Mouse (Mus musculus) midbrain, embryonic 16.5 days (tissue): Measurements from ENCODE around the gene Fam69b. TPM values are rescaled to one million over a fixed set of nuclear protein-coding genes. Genes with fewer than 3 reads are reported as not detected.

Source experiments
- ATAC-seq: fragments of 200-750 bp; cut with Nextera tagmentation; 2 replicates; pipeline ENCODE4 v1.8.0; 2017; ENCODE audit warnings: moderate TSS enrichment
- H3K27ac ChIP-seq: fragments of 300-500 bp; sonication (generic); 2 replicates; pipeline ENCODE4 v1.5.1; 2014; ENCODE audit warnings: mild to moderate bottlenecking, low read length, mixed read lengths
- H3K27me3 ChIP-seq: fragments of 300-500 bp; sonication (generic); 2 replicates; pipeline ENCODE4 v1.6.1; 2014; ENCODE audit warnings: low read depth, low read length, mixed read lengths; ENCODE audit not compliant: control insufficient read depth, insufficient read depth
- H3K36me3 ChIP-seq: fragments of 300-500 bp; sonication (generic); 2 replicates; pipeline ENCODE4 v1.6.1; 2014; ENCODE audit warnings: mild to moderate bottlenecking, low read length, moderate library complexity, mixed read lengths; ENCODE audit not compliant: control insufficient read depth, insufficient read depth
- H3K4me1 ChIP-seq: fragments of 300-500 bp; sonication (generic); 2 replicates; pipeline ENCODE4 v1.6.1; 2014; ENCODE audit warnings: mild to moderate bottlenecking, low read length, mixed read lengths; ENCODE audit not compliant: control insufficient read depth, insufficient read depth
- H3K4me2 ChIP-seq: fragments of 300-500 bp; sonication (generic); 2 replicates; pipeline ENCODE4 v1.6.1; 2014; ENCODE audit warnings: mild to moderate bottlenecking, low read length, mixed read lengths
- H3K4me3 ChIP-seq: fragments of 300-500 bp; sonication (generic); 2 replicates; pipeline ENCODE4 v1.5.1; 2014; ENCODE audit warnings: low read depth, mild to moderate bottlenecking, low read length, moderate library complexity, mixed read lengths
- H3K9ac ChIP-seq: fragments of 300-500 bp; sonication (generic); 2 replicates; pipeline ENCODE4 v1.6.1; 2014; ENCODE audit warnings: low read depth, low read length, mixed read lengths
- H3K9me3 ChIP-seq: fragments of 300-500 bp; sonication (generic); replicated peaks from 2 replicates; pipeline ENCODE4 v1.6.1; 2014; ENCODE audit warnings: mild to moderate bottlenecking, low read length, mixed read lengths; ENCODE audit not compliant: control insufficient read depth, poor library complexity, severe bottlenecking
- WGBS: fragments of 180-500 bp; shearing (Covaris S2); extraction: QIAGEN DNeasy Blood & Tissue Kit; methylation state at CpG from one replicate; pipeline ENCODE4 v1.1.7; 2014; 5-methylcytosine and 5-hydroxymethylcytosine counted together
- polyA plus RNA-seq: library from polyadenylated mRNA; unstranded; fragments of >200 nt; fragmentation: Nextera tagmentation; extraction: Ambion mirVana; gene quantifications from 2 replicates; pipeline ENCODE4 v1.2.1, GENCODE M21; 2015

Fam69b gene
- 153 and 155 TPM in 2 replicates for polyA plus RNA-seq

DNA sequence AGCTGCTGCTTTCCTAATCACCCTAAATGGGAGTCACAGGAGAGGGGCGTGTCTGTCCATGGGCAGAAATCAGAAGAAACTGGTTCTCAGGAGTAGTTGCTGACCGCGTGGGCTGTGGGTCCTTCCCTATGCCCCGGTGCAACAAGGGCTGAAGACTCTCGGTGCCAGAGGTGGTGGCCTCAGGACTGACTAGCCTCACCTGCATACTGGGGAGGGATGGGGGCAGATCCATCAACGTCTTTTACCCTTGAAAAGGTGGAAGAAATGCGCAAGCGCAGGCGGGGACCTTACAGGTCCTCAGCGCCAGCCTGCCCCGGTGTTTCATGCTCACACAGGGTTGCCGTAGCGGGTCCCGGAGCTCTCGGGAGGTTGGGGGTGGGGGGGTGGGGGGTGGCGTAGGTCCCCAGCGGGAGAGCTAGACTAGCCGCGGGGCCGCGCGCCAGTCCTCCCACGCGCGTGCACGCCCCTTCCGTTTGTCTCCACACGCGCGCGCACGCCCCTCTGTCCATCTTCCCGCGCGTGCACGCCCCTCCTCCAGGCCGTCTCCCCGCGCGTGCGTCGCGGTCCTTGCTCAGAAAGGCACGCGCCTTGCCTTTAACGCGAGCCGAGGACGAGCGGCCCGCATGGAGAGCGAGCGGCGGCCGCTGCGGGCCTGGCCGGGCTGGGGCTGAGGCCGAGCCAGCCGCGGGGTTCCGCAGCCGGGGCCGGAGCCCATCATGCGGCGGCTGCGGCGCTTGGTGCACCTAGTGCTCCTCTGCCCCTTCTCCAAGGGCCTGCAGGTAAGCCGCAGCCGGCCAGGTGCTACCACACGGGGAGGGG, at the start of gene Fam69b:
Gene Fam69b, plus strand, starts transcription at position 537 of the 819 bp plus-strand sequence.
- H3K9ac ChIP-seq = peak within 1 kb of the TSS; percentile 99
- ATAC-seq = peak; percentile 78
- H3K27me3 ChIP-seq = no peaks in the 10 kb centered on the region
- peak within 1 kb of the TSS; percentile 90 for H3K4me3 ChIP-seq
- WGBS = under 1% methylated on average over 58 of the region's 70 CpGs
- H3K4me2 ChIP-seq = peak within 1 kb of the TSS; percentile 100
- H3K4me1 ChIP-seq = peaks cover 42% of the 10 kb centered on the region
- H3K36me3 ChIP-seq = no peaks in the 10 kb centered on the region
- peak within 1 kb of the TSS; percentile 93 for H3K27ac ChIP-seq
- no peaks in the 10 kb centered on the region for H3K9me3 ChIP-seq

DNA sequence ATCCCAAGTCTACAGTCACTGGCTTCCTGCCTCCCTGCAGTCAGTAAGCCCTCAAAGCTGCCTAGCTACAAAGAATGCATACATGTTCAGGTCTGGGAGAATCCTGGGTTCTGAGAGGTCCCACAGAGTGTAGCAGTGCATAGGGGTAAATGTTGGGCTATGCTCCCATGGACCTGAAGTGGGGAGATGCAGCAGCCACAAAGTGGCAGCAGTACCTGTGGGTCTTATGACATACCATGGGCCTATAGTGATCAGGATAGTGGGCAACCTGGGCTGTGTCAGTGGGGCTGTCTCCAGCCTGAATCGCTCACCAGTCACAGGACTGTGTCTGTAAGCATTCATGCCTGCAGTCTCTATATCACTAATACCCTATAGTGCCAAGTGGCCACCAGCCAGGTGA, 48.5 kb upstream of the Fam69b start, which contains the start of gene Egfl7:
Gene Egfl7, plus strand, starts transcription at position 301 of the 400 bp plus-strand sequence.
- WGBS = 94% methylated on average over 1 of the region's 1 CpGs
- Histone ChIP-seq H3K4me2 (no peak within 1 kb of the TSS), H3K9me3 (no peaks in the 10 kb centered on the region), H3K27me3 (no peaks in the 10 kb centered on the region), H3K4me1 (no peaks in the 10 kb centered on the region), H3K27ac (no peak within 1 kb of the TSS), H3K4me3 (no peak within 1 kb of the TSS), H3K36me3 (no peaks in the 10 kb centered on the region), H3K9ac (no peak within 1 kb of the TSS; the same call in 1 of the 2 replicates)
- ATAC-seq = no peak

DNA sequence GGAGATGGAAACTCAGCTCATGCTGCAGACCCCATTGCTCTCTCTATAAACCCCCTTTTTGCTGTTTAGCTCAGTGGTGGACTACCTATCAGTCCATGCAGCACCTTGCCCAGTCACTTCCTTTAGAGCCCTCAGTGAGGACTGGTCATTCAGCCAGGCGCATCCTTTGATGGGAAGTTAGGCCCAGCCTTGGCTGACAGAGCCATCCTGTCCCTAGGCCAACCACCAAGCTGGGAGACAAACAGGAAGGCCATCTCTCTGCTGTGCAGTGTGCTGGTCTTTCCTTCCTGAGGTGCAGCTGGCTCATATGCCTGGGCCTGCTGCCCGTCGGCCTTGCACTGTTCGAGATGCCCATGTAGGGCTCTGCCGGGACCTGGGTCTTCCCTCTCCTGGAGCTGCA, 47.5 kb upstream of the Fam69b start:
- no peak for ATAC-seq
- no peak overlapping the region for H3K4me3 ChIP-seq
- H3K4me1 ChIP-seq = no peaks in the 10 kb centered on the region
- 96% methylated on average over 5 of the region's 5 CpGs for WGBS
- no peak overlapping the region for H3K27ac ChIP-seq
- H3K27me3 ChIP-seq = no peaks in the 10 kb centered on the region
- no peaks in the 10 kb centered on the region for H3K36me3 ChIP-seq
- no peaks in the 10 kb centered on the region for H3K9me3 ChIP-seq
- no peak overlapping the region; the same call in 1 of the 2 replicates for H3K9ac ChIP-seq
- no peak overlapping the region for H3K4me2 ChIP-seq

DNA sequence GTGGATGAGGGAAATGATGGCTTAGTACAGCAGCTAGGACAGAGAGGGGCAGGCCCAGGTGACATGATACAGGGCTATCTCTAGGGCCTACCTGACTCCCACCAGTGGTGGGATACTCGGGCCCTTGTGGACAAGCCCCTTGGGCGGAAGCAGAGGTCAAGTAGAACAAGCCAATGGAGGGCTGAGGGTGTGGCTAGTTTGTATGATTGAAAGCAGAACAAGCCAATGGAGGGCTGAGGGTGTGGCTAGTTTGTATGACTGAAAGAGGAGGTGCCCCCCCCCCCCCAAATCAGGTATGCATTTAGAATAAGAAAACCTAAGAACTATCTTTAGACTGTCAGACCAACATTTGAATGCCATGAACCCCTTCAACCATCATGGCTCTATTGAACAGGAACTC, 46.1 kb upstream of the Fam69b start:
- Histone ChIP-seq H3K9me3 (no peaks in the 10 kb centered on the region), H3K9ac (no peak overlapping the region), H3K27ac (no peak overlapping the region), H3K36me3 (no peaks in the 10 kb centered on the region), H3K4me2 (no peak overlapping the region), H3K4me1 (peaks cover 8% of the 10 kb centered on the region), H3K27me3 (no peaks in the 10 kb centered on the region), H3K4me3 (no peak overlapping the region)
- WGBS = 65% methylated on average over 2 of the region's 2 CpGs
- ATAC-seq = no peak

DNA sequence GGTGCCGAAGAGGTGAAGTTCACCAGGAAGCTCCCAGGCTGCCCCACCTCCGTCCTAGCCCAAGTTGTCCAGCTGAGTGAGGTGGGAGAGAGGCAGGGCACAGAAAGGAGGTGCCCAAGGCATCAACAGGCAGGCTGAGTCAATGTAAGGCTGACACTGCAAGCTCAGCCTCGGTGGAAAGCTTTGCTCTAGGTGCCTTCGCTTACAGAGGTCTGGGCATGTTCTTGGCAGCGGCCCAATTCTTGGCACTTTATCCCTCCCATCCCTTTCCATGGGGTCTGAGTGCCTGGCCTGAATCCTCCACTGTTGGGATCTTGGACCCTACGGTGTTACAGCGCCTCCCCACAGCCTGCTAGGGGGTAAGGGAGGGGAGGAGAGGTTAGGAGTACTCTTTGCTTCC, 45.5 kb upstream of the Fam69b start:
- H3K4me1 ChIP-seq = peaks cover 8% of the 10 kb centered on the region
- no peaks in the 10 kb centered on the region for H3K27me3 ChIP-seq
- H3K9me3 ChIP-seq = no peaks in the 10 kb centered on the region
- no peak overlapping the region for H3K27ac ChIP-seq
- no peak overlapping the region for H3K4me2 ChIP-seq
- H3K36me3 ChIP-seq = no peaks in the 10 kb centered on the region
- WGBS = 69% methylated on average over 7 of the region's 7 CpGs
- no peak overlapping the region for H3K9ac ChIP-seq
- no peak for ATAC-seq
- no peak overlapping the region for H3K4me3 ChIP-seq

DNA sequence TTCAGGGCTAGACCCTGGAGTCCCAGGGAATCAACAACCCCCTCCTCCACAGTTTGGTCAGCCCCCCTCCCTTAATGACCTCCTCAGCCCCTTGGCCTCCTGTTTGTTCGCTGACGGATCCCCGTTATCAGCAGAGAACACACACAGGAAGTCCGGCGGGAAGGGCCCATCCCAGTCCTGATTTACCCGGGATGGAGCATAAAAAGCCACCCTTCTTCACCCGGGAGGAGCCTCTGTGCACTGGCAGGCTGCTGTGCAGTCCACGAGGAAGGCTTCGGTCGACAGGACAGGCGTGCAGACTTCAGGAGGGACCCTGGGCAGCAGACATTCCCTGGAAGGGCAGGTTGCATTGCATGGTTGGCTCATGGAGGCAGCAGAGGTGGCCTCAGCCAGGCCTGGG, 44.6 kb upstream of the Fam69b start:
- no peak for ATAC-seq
- H3K9ac ChIP-seq = no peak overlapping the region
- H3K9me3 ChIP-seq = no peaks in the 10 kb centered on the region
- peaks cover 8% of the 10 kb centered on the region for H3K4me1 ChIP-seq
- no peaks in the 10 kb centered on the region for H3K36me3 ChIP-seq
- H3K27me3 ChIP-seq = no peaks in the 10 kb centered on the region
- no peak overlapping the region for H3K27ac ChIP-seq
- no peak overlapping the region for H3K4me2 ChIP-seq
- H3K4me3 ChIP-seq = no peak overlapping the region
- 78% methylated on average over 11 of the region's 11 CpGs for WGBS

DNA sequence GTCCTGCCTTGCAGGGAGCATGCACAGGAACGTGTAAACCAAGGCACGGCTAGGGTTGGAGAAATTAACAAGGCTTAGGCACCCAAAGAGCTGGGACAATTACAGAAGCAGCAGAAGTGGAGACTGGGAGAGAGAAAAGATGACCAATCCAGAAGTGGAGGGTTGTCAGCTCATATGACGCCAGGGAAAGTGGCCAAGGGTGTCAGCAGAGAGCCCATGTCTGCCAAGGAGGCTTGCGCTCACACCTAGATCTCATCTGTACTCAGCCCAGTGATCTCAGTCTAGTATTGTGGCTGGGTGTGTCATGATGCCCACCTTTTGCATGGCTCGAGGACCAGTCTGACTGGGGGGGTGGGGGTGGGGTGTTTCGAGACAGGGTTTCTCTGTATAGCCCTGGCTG, 42.5 kb upstream of the Fam69b start:
- H3K4me3 ChIP-seq = peak overlapping the region; percentile 16

DNA sequence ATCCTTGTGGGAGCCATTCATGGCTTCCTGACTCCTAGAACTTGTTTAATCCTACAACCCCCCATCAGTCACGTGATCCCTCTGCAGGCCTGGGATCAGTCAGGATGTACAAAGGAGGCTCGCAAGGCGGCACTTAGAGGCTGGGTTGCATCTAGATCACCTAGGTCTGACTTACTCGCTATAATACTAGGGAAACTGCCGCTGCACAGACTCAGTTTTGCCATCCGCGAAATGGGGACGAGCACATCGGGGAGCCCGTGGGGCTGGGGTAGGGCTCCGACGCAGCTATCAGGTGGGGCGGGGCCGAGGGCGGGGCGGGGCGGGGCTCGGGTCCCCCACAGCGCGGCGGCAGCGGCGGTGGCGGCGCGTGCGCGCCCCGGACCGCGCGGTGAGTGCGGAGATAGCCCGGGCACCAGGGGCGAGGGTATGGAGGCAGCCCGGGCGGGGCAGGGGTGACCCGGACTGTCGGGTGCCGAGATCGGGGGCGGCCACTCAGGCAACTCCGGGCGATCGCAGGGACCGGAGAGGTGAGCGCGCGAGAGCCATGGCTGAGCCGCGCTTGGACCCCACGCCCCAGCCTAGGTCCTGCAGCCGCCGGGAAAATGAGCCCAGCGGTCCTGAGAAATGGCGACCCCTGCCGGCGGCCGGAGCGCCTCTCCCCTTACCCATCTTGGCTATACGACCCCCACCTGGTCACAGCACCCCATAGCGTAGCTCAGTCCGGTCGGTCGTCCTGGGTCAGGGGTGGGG, 41.8 kb upstream of the Fam69b start, which contains the start of gene Gm20532:
Gene Gm20532, plus strand, starts transcription at position 346 of the 750 bp plus-strand sequence.
- Histone ChIP-seq H3K36me3 (no peaks in the 10 kb centered on the region), H3K9ac (peak within 1 kb of the TSS; percentile 81), H3K4me2 (peak within 1 kb of the TSS; percentile 83), H3K9me3 (no peaks in the 10 kb centered on the region), H3K27ac (peak within 1 kb of the TSS; percentile 52), H3K4me3 (peak within 1 kb of the TSS; percentile 64), H3K4me1 (peaks cover 8% of the 10 kb centered on the region), H3K27me3 (no peaks in the 10 kb centered on the region)
- WGBS = under 1% methylated on average over 48 of the region's 65 CpGs
- ATAC-seq = peak; percentile 80

More for the DNA sequence above, 42.5 kb upstream of the Fam69b start:
- peaks cover 8% of the 10 kb centered on the region for H3K4me1 ChIP-seq
- H3K27me3 ChIP-seq = no peaks in the 10 kb centered on the region
- H3K9me3 ChIP-seq = no peaks in the 10 kb centered on the region
- ATAC-seq = no peak
- 65% methylated on average over 6 of the region's 6 CpGs for WGBS
- peak overlapping the region; percentile 37 for H3K27ac ChIP-seq
- no peaks in the 10 kb centered on the region for H3K36me3 ChIP-seq
- H3K4me2 ChIP-seq = no peak overlapping the region
- H3K9ac ChIP-seq = no peak overlapping the region

DNA sequence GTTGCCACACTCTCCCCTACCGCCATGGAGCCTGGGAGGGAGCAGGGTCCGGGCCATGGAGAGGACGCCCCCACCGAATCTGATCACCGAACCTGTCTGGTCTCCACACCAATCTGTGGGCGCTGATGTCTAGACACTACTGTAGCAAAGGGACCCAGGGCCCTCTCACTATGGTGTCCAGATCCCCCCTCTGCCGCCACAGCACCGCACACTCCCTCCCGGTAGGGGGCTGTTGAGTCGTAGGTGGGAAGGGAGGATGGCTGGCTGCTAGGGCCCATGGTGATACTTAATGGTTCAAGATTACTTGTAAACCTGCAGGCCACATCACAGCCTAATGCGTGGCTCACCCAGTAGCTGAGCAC, 41.2 kb upstream of the Fam69b start:
- Histone ChIP-seq H3K27ac (peak overlapping the region; percentile 52), H3K4me2 (peak overlapping the region; percentile 83), H3K4me3 (peak overlapping the region; percentile 64), H3K36me3 (no peaks in the 10 kb centered on the region), H3K27me3 (no peaks in the 10 kb centered on the region), H3K9ac (peak overlapping the region; percentile 81), H3K4me1 (peaks cover 8% of the 10 kb centered on the region), H3K9me3 (no peaks in the 10 kb centered on the region)
- 7% methylated on average over 11 of the region's 11 CpGs for WGBS
- ATAC-seq = peak; percentile 36; the same call in 1 of the 2 replicates
